In the genomic region with DNA sequence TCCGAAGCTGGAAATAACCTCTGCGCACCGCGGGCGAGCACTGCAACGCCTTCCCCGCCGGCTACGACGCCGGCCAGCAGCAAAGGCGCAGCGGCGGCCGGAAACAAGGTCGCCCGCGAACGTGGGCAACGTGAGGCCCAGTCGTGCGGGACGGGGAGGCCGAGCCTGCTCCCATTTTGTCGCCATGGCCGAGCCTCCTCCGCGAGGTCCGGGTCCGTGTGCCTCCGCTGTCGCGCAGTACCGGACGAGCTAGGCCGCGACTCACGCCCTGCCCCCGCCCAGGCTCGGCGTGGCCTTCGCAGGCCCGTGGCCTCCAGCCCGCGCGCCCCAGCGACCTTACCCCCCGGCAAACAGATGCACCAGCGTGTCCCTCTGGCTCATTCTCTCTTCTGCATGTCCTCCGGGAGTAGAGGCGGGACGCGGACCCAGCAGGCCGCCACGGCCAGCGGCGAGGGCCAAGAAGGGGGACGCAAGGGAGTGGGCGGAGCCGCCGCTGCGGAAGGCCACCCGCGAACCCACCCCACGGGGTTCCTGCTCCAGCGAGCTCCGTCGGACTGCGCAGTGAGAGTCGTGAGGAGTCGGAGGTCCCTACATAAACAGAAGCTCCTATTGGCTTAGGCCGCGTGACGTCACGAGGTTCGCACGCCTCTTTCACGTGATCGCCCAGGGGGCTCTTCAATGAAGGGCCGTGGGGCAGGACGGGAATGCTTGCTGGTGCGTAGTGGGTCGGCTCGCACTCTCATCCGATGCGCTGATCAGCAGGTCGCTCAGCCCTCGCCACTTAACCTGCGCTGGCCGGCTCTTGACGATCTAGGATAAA, we compare ENCODE assay signal across 8 mouse cellular contexts. TPM values are rescaled to one million over a fixed set of nuclear protein-coding genes. Genes with fewer than 3 reads are reported as not detected.
DNase-seq lines count a peak whose midpoint lies in the region; ATAC-seq lines count a peak whose summit lies in the region.

A gene (minus strand): TSS at position 587 of the 820 bp plus-strand sequence.

- ATAC-seq in heart, embryonic 13.5 days (ENCODE audit: extremely low read depth, insufficient number of reproducible peaks, low FRiP score, low TSS enrichment) = peak; percentile 97
- peak; percentile 97 for ATAC-seq in liver, embryonic 12.5 days
- peak; percentile 99 for ATAC-seq in stomach, embryonic 15.5 days (ENCODE audit: insufficient read depth, low FRiP score, low read depth)

- peak within 1 kb of the TSS; percentile 48 for H3K27ac ChIP-seq in brown adipose tissue, adult 24 weeks (replicated peaks; ENCODE audit: low read depth, low read length)
- peak within 1 kb of the TSS; percentile 97 for H3K27ac ChIP-seq in heart, embryonic 13.5 days (replicated peaks)
- peak within 1 kb of the TSS; percentile 85 for H3K27ac ChIP-seq in liver, embryonic 12.5 days
- H3K27ac ChIP-seq in stomach, embryonic 15.5 days = peak within 1 kb of the TSS; percentile 92

- H3K4me3 ChIP-seq in brown adipose tissue, adult 24 weeks (ENCODE audit: insufficient read depth, low read depth, low read length) = peak within 1 kb of the TSS; percentile 72
- peak within 1 kb of the TSS; percentile 96 for H3K4me3 ChIP-seq in heart, embryonic 13.5 days
- H3K4me3 ChIP-seq in liver, embryonic 12.5 days = peak within 1 kb of the TSS; percentile 72
- peak within 1 kb of the TSS; percentile 95 for H3K4me3 ChIP-seq in stomach, embryonic 15.5 days (replicated peaks)

- peak; percentile 97 for DNase-seq in CD4-positive, CD25-positive, alpha-beta regulatory T cell, adult 2 months (ENCODE audit: low read depth, low spot score)
- peak; percentile 13 for DNase-seq in fat pad, adult 2 months (ENCODE audit: extremely low read depth, low read depth, low spot score)
- DNase-seq in kidney, postnatal 10 days = peak; percentile 98
- peak; percentile 96 to 97 for DNase-seq in natural killer cell, adult 2 months (ENCODE audit: low spot score in 2 of 2)

- H3K9ac ChIP-seq in heart, embryonic 13.5 days = peak within 1 kb of the TSS; percentile 98
- peak within 1 kb of the TSS; percentile 82 for H3K9ac ChIP-seq in liver, embryonic 12.5 days
- H3K9ac ChIP-seq in stomach, embryonic 15.5 days = peak within 1 kb of the TSS; percentile 92

- no peaks in the 10 kb centered on the region for H3K27me3 ChIP-seq in heart, embryonic 13.5 days (replicated peaks)
- H3K27me3 ChIP-seq in liver, embryonic 12.5 days (replicated peaks) = peaks cover 13% of the 10 kb centered on the region; the same call in 1 of the 2 replicates
- H3K27me3 ChIP-seq in stomach, embryonic 15.5 days (replicated peaks) = no peaks in the 10 kb centered on the region

- peaks cover 12% of the 10 kb centered on the region for H3K36me3 ChIP-seq in heart, embryonic 13.5 days
- no peaks in the 10 kb centered on the region for H3K36me3 ChIP-seq in liver, embryonic 12.5 days
- H3K36me3 ChIP-seq in stomach, embryonic 15.5 days = no peaks in the 10 kb centered on the region

- no peaks in the 10 kb centered on the region for H3K9me3 ChIP-seq in heart, embryonic 13.5 days
- H3K9me3 ChIP-seq in liver, embryonic 12.5 days (replicated peaks) = no peaks in the 10 kb centered on the region
- H3K9me3 ChIP-seq in stomach, embryonic 15.5 days = no peaks in the 10 kb centered on the region

- WGBS in heart, embryonic 13.5 days = 1% methylated on average over 90 of the region's 91 CpGs
- 1% methylated on average over 91 of the region's 91 CpGs for WGBS in liver, embryonic 12.5 days (ENCODE audit: insufficient replicate concordance)
- WGBS in stomach, embryonic 15.5 days = under 1% methylated on average over 90 of the region's 91 CpGs

- peak within 1 kb of the TSS; percentile 72 for H3K4me2 ChIP-seq in heart, embryonic 13.5 days
- peak within 1 kb of the TSS; percentile 76 for H3K4me2 ChIP-seq in liver, embryonic 12.5 days
- peak within 1 kb of the TSS; percentile 73 for H3K4me2 ChIP-seq in stomach, embryonic 15.5 days

- peaks cover under 1% of the 10 kb centered on the region; the same call in 1 of the 2 replicates for H3K4me1 ChIP-seq in brown adipose tissue, adult 24 weeks (ENCODE audit: control insufficient read depth, insufficient read depth, insufficient read length, low read length)
- peaks cover 38% of the 10 kb centered on the region for H3K4me1 ChIP-seq in heart, embryonic 13.5 days
- peaks cover 29% of the 10 kb centered on the region for H3K4me1 ChIP-seq in liver, embryonic 12.5 days
- peaks cover 4% of the 10 kb centered on the region; the same call in 1 of the 2 replicates for H3K4me1 ChIP-seq in stomach, embryonic 15.5 days

RNA-seq across cellular contexts. Expression of the gene that starts here (rescaled TPM):
- 34.7 and 43.0 TPM in 2 replicates for polyA plus RNA-seq in brown adipose tissue, adult 24 weeks (2012; ENCODE audit: insufficient read depth, insufficient read length, missing spikeins)
- polyA plus RNA-seq in heart, embryonic 13.5 days (2015; fragmentation: Nextera tagmentation; extraction: Ambion mirVana) = 55.9 and 58.1 TPM in 2 replicates
- 18.5 and 19.6 TPM in 2 replicates for polyA plus RNA-seq in liver, embryonic 12.5 days (2016; fragmentation: Nextera tagmentation; extraction: Ambion mirVana)
- 72.0 and 74.2 TPM in 2 replicates for polyA plus RNA-seq in stomach, embryonic 15.5 days (2015; fragmentation: Nextera tagmentation; extraction: Ambion mirVana)

Comparison
In these comparisons a context has a peak if more than half of its experiments do, and no peak if none do; other contexts are left out.
1. Peak in every context shown above with its lines: DNase-seq, ATAC-seq, H3K4me3 ChIP-seq and H3K27ac ChIP-seq.
2. DNase-seq: peak in every context shown above with its lines; median percentile 98 in kidney, postnatal 10 days; 97 in CD4-positive, CD25-positive, alpha-beta regulatory T cell, adult 2 months; 96 in natural killer cell, adult 2 months; 13 in fat pad, adult 2 months.